Mouse (Mus musculus) cerebellum, postnatal 4 days (tissue): ENCODE results near the gene Lce1j.
"Not testable (repeated sequence)": the region's sequence is repeated elsewhere in the genome, so short reads cannot be mapped to it uniquely, and the experiment has no call there.

Experiments
- DNase-seq, 2 experiments: peaks; one replicate each; pipeline ENCODE4 v3.0.0; 2022; ENCODE audit warnings: low spot score in 2 of 2, mixed read lengths in 1 of 2

Lce1j gene

GRCm38 (mm10) chr3:92790414-92790813, at the start of gene Lce1j:
Gene Lce1j, minus strand, starts transcription at chr3:92790514.
- no peak for DNase-seq

- no peak for DNase-seq
Measured at GRCm38 (mm10) chr3:92827108-92827507, 36.8 kb upstream of the Lce1j start, which contains the start of gene Kprp. Gene Kprp, minus strand, starts transcription at chr3:92827247.

- DNase-seq: no peak
Measured at GRCm38 (mm10) chr3:92825808-92826207, 35.5 kb upstream of the Lce1j start.

- not testable (repeated sequence) for DNase-seq
Measured at GRCm38 (mm10) chr3:92816036-92816435, 25.7 kb upstream of the Lce1j start.

- no peak for DNase-seq
Measured at GRCm38 (mm10) chr3:92815581-92815980, 25.3 kb upstream of the Lce1j start.

- DNase-seq: no peak
Measured at GRCm38 (mm10) chr3:92807791-92808190, 17.5 kb upstream of the Lce1j start, which contains the start of gene Lce1k. Gene Lce1k, minus strand, starts transcription at chr3:92807891.

- DNase-seq: no peak
Measured at GRCm38 (mm10) chr3:92778799-92779198, 11.5 kb downstream of the Lce1j start, which contains the start of gene Lce1i. Gene Lce1i, minus strand, starts transcription at chr3:92778899.

GRCm38 (mm10) chr3:92771573-92771972, 18.7 kb downstream of the Lce1j start:
- DNase-seq: no peak

GRCm38 (mm10) chr3:92764965-92765364, 25.3 kb downstream of the Lce1j start, which contains the start of gene Lce1h:
Gene Lce1h, minus strand, starts transcription at chr3:92765065.
- DNase-seq: no peak

- no peak for DNase-seq
Measured at GRCm38 (mm10) chr3:92753197-92753596, 37.1 kb downstream of the Lce1j start.

GRCm38 (mm10) chr3:92752238-92752637, 38.1 kb downstream of the Lce1j start, which contains the start of gene Lce1g:
Gene Lce1g, minus strand, starts transcription at chr3:92752338.
- no peak for DNase-seq

- no peak for DNase-seq
Measured at GRCm38 (mm10) chr3:92738996-92739395, 51.3 kb downstream of the Lce1j start, which contains the start of gene Gm38119. Gene Gm38119, minus strand, starts transcription at chr3:92739096.
